Mouse (Mus musculus) lung, postnatal 10 days (tissue): ENCODE results near the gene Inka2.

ENCODE experiments used
- DNase-seq: peaks from one replicate; pipeline ENCODE4 v3.0.0; 2021

Gene Inka2

DNA sequence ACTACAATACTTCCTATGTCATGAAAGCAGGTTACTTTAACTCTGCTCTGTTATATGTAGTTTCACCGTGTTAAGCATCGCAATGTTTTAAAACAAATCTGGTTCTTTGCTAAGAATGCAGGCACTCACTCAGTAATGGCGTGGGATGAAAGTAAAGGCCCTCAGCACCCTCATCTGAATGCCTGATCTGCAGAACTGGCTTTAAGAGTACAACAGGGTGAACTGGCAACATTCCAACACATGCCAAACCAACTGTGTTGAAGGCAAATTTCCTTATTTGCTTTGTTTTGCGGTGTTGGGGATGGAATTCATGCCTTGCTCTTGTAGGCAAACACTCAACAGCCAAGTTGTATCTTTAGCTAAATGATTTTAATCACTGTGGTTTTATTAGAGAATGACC, 29.1 kb downstream of the Inka2 start:
- DNase-seq, result peak; percentile 34

DNA sequence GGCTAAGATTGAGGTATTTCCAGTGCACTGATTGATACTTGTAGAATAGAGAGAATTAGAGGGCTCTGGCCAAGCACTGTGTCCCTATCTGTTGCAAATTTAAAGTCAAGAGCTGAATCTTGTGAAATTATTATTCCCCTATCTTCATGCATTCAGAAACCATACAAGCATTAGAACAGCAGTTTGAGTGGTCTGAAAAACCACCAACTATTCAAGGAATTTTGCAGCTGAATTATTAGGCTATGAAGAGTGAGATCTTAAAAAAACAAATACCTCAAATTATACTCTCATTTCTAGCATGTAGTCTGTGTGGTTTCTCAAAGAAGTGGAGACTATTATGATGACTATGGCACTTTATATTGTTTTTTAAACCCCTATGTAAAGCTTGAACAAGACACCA, 30.9 kb downstream of the Inka2 start:
- no peak for DNase-seq

DNA sequence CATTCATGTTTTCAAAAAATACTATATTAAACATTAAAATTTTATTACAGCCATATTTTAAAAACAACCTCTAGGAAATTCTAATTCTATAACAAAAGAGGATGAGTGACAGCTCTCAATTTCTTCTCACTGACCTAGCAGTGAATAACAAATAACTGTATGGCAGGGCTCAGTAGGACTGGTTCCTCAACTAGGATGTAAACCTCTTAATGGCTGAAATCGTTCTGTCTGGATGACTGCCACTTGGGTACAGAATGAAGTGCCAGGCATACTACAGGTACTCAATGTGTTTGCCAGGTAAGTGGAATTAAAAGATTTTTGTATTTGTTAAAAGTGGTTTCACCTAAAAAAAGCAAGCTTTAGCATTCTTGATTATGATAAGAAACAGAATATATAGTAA, 31.7 kb downstream of the Inka2 start:
- DNase-seq, result no peak

DNA sequence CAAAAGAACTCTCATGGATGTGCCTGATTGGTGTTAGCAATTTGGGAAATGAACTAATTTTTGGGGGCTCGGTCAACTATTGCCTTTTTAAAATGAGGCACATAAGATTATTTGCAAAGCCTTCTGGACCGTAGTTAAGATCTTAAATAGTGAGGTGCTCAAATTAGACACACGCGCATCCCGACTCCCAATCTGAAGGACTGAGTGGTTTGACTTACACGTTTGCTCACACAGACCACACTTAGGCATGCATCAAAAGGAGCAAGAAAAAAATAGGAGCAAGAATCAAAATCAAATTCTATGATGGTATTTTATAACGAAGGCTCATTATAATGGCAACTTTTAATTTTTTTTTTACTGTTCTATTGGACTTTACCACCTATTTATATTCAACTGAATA, 32.7 kb downstream of the Inka2 start:
- DNase-seq, result no peak

DNA sequence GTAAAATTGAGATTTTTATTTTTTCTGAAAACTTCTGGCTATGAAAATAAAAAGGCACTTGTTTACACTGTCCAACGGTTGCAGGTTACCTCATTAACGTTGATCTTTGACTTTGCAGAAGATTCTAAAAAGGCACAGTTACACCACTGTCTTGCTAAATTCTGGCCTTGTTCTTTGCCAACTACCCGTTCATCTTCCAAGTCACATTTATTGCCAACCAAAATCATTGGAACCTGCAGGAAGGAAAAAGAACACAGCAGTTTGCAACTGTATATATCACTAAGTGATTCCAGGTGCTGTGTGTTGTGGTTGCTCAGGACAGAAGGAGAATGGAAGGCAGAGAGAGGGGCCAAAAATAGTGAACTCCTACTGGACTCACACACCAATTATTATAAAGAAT, 33.3 kb downstream of the Inka2 start:
- DNase-seq, result no peak

DNA sequence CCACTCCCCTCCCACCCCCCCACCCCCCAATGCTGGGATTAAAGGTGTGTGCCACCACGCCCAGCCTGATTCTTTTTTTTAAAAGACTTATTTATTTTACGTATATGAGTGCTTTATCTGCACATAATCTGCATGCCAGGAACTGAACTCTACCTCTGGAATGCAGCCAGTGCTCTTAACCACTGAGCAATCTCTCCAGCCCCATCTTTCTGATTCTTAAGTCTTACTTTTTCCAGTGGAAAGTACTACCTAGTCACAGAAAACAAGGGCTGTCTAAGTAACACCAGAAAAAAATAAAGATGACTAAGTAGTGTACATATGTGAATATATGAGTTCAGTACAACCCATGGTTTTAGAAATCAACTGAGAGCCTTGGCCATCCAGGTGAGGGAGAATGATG, 42.1 kb downstream of the Inka2 start:
- no peak for DNase-seq

DNA sequence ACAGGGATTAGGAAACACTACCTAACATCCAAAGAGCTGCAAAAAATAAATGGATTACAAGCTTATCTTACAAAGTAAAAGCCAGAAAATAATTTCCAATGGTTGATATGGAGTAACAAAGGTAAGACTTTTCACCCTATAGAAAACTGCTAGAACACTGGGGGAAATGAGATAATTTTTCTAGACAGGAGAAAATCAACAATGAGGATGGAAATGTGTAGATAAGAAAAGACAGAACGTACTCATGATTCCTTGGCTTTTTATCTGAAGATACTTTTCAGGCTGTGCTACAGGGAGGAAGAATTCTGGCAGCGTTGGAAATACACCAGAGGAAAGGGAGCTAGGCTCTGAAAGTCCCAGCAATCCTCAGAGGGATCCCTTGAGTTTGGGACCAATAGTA, 46.4 kb downstream of the Inka2 start:
- no peak for DNase-seq

DNA sequence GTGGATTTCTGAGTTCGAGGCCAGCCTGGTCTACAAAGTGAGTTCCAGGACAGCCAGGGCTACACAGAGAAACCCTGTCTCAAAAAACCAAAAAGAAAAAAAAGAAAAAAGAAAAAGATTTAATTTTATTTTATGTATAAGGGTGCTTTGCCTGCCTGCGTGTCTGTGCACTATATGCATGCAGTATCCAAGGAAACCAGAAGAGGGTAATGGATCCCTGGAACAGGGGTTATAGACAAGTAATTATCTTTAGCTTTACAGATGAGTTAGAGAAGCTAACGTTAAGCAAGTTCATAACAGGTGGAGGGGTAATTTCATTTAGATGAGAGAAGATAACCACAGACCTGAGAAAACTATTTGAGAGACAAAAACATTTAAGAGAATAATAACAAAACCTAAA, 49.8 kb downstream of the Inka2 start:
- DNase-seq, result no peak

DNA sequence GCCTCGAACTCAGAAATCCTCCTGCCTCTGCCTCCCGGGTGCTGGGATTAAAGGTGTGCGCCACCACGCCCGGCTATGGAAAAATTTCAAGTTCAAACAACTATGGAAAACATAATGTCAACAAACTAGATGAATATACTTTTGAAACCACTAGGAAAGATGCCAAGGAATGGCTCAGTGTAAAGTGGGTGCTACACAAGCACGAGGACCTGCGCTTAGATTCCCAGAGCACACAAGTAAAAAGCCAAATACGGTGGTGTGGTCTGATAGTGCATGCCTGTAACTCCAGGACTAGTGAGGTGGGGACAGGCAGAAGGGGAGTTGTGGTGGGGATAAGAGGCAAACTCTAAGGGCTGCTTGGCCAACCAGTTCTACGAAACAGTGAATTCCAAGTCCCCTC, 50.7 kb downstream of the Inka2 start:
- no peak for DNase-seq

DNA sequence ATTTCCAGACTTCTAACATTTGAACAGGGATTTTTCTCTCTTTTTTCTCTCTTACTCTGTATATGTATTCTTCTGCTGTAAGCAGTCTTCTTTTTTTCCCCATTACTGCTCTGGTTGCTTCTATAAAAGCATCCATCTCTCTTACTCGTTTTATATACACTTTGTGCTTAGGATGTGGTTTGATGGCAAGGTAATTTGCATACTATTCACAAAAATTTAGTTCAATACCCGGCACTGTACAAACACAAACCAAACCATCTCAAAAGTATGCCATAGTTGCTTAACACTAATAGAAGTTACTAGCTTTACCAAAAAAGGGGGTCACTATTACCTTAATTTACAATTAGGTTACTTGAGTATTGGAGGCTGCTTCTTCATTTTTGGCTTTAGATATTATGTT, 52.1 kb downstream of the Inka2 start:
- no peak for DNase-seq

DNA sequence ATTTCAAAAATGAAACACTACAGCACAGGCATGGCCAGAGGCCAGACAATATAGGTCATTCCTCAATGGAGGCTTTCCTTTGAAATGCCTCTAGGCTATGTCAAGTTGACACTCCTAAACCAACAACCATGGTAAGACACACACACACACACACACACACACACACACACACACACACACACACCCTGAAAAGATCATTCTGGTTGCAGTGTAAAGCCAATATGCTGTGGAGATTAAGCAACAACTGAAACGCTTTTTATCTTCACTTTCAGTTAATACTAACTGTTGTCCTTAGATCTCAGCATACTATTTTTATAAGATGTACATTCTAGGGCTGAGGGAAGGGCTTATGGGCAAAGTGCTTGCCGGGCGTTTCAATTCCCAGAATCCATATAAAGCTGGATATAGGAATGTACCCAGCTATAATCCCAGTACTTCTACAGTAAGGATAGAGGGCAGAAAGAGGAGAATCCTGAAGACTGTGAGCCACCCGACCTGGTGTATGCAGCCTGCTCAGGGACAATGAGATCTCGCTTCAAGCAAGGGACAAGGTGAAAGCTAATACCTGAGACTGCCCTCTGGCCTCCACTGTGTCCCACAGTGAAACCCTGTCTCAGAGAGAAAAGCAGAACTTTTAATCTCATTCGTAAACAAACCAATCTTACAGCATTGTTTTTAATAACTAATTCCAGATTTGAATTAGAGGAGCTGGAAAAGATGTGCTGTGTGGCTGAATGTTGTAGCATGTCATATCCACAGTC, 53.1 kb downstream of the Inka2 start:
- no peak for DNase-seq

DNA sequence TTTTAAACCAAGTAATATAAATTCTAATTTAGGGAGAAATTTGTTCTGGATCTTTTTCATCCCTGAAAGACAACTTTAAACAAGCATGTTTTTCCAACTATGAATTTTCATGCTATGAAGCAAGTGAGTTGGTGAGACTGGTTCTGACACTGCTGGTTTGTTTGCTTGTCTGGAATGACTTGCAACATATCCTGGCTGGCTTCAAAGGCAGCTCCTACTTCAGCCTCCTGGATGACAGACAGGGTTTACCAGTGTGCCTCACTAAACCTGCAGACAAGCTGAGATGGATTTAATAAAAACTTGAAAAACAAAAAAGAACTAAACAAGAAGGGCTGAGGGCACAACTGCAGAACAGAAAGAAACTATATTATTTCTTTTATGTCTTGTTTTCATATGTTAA, 53.7 kb downstream of the Inka2 start:
- DNase-seq, result peak; percentile 19

DNA sequence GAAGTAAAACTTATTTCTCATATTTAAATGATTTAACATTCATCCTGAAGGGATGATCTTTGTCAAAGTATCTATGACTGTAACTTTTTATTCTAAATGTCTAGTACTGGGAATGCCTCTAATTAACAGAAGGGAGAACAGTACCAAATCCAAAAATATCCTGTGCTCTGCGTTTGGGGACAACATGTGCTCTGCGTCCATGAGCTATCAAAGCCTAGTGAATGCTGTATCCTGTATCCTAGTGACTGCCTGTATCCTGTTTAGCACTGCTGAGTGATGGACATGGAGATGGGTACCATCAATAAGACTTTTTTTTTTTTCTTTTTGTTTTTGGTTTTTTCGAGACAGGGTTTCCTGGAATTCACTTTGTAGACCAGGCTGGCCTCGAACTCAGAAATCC, 54.3 kb downstream of the Inka2 start:
- DNase-seq, result no peak

DNA sequence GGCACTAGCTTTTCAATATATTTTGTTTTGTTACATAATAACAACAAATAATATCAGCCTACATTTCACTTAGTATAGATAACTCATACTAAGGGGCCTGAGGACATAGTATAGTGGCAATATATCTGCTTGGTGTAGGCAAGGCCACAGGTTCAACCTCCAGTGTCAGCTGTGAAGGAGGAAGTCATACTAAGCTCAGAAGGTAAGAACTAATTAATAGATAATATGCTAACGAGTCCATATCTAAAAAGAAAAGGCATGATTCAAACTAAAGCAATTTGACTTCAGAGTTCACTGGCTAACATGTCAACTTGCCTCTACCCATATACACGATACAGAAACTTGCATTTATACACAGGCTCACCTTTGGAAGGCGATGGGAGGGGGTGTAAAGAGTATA, 55.7 kb downstream of the Inka2 start:
- no peak for DNase-seq

DNA sequence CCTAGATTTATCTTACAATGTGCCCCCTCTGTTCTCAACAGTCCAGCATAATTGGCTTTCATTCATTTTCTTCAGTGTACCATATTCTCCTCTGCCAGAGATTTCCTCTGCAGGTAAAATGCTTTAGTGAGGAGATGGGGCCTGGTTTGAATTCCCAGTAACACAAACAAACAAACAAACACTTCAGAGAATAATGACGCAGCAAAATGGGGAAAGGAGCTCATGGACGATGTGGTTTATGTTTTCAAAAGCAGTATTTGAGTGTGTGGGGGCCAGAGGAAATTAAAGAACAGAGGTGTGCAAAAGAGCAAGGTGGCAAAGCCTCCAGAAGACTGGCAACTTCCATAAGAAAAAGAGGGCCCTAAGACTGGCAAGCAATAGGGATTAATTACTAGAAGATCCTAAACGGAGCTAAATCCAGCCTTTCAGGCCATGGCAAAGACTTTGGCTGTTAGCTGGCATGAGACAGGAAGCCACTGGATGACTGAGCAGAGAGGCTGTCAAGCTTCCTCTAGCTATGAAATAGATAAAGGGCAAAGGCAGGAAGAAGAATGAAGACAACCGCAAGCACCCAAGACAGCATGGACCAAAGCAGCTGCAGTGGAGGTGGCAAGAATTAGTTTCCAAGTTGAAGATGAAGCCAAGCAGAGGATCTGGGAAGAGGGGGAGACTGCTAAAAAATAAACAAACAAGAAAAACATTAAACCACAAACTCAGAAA, 58.9 kb downstream of the Inka2 start:
- peak; percentile 7 for DNase-seq

DNA sequence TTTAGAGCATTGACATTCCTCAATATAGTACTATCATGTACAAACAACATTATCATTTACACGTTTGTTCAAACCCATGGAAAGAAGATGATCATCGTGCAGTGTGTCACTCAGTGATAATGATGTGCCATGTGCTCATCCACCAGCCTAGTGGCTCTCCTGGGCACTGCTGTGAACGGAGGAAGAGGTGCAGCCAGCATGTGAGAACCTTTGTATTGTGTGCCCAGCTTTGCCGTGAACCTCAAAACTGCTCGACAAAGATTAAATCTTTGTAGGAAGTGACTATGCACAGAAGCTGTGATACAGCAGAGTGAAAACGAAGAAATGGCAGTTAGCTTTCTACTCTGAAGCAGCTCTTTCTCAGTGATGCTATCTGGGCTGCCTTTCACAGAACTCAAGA, 64.1 kb downstream of the Inka2 start:
- no peak for DNase-seq

DNA sequence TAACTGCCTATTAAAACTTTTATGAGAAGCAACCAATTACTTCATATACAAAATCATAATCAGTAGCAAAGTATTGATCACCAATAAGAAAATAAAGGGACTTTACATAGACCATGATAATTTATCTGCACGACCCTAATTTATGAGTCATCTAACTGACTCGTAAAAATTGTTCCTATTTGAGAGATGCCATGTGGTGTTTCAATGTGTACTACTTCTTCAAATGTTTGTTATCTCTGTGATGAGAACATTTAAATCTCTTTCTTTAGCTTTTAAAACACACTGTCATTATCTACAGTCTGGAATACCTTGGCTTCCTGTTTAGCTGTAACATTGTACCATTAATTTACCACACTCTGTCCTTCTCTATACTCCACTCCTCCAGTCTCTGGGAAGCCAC, 65.0 kb downstream of the Inka2 start:
- no peak for DNase-seq
